Mouse (Mus musculus) liver, embryonic 14.5 days (tissue): ENCODE results near the gene Rhbdd1.

Experiments
- CTCF ChIP-seq: IDR thresholded peaks from 2 replicates; pipeline ENCODE4 v1.5.1; 2016; ENCODE audit warnings: antibody characterized with exemption, low read depth, control low read depth
- EP300 ChIP-seq: IDR thresholded peaks from 2 replicates; pipeline ENCODE4 v1.6.1; 2016; ENCODE audit warnings: antibody characterized with exemption, low read depth

DNA sequence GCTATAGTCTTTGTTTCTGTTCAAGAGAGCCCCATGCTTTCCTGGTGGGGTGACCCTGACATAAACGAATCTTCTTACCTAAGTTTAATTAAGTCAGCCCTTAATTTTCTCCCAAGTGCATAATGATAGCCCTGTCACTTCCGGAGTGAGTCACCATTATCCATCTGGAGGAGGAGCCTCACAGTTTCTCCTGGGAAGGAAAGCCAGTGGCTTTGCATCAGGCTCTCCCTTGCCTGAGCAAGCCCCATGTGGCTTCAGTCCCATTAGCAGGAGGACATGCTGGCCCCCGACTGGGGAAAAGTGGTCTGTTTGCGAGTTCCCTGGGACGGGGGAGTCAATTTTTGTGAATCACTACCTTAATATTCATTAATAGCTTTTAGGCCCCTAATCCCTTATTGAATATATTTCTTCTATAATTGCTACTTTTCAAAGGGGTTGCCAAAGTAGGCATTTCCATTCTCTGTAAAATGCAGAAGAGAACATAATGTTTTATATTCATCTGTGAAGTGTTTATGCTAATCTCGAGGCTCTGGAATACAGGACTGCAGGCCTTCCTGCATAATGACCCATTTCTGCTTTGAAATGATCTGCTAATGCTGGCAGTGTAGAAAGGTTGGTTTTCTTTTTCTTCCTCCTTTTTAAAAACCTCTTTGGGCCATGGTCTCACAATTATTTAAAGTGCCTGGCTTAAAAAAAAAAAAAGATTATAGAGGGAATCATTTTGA is 135.8 kb downstream of the Rhbdd1 start:
- TF ChIP-seq CTCF = no peak
- no peak for TF ChIP-seq EP300
